Mouse (Mus musculus) layer of hippocampus, adult 2 months (tissue): ENCODE results near the gene Hnrnpab. TPM values are rescaled to one million over a fixed set of nuclear protein-coding genes. Genes with fewer than 3 reads are reported as not detected.

Source experiments
- DNase-seq, 2 experiments: peaks; one replicate each; pipeline ENCODE4 v3.0.0; 2022; ENCODE audit warnings: low spot score in 2 of 2
- H3K27ac ChIP-seq: fragments of 200-600 bp; 2 replicates; pipeline ENCODE4 v1.8.1; 2022
- H3K4me3 ChIP-seq: fragments of 200-600 bp; 2 replicates; pipeline ENCODE4 v1.8.1; 2022; ENCODE audit warnings: mild to moderate bottlenecking
- CTCF ChIP-seq: fragments of 200-600 bp; conservative IDR thresholded peaks from 2 replicates; pipeline ENCODE4 v1.8.1; 2022; ENCODE audit warnings: antibody characterized with exemption, mild to moderate bottlenecking, moderate library complexity
- total RNA-seq, 2 experiments: library from RNA; stranded (reverse); gene quantifications; 2 replicates each; pipeline ENCODE4 v1.2.3; 2021

Gene Hnrnpab
- total RNA-seq, 2 experiments from 2014 or later: 149 to 155 TPM

GRCm38 (mm10) chr11:51593368-51593767 lies 13.3 kb downstream of the Hnrnpab start:
- no peak for TF ChIP-seq CTCF
- Histone ChIP-seq H3K4me3 (no peak overlapping the region), H3K27ac (no peak overlapping the region)
- DNase-seq: no peak

- Histone ChIP-seq H3K27ac (no peak overlapping the region), H3K4me3 (no peak overlapping the region)
- no peak for DNase-seq
- TF ChIP-seq CTCF: no peak
Measured at GRCm38 (mm10) chr11:51591915-51592314, 14.7 kb downstream of the Hnrnpab start.

GRCm38 (mm10) chr11:51591168-51591567 lies 15.5 kb downstream of the Hnrnpab start:
- no peak for TF ChIP-seq CTCF
- Histone ChIP-seq H3K27ac (no peak overlapping the region), H3K4me3 (no peak overlapping the region)
- DNase-seq: no peak

- DNase-seq: no peak
- Histone ChIP-seq H3K27ac (no peak overlapping the region), H3K4me3 (no peak overlapping the region)
- TF ChIP-seq CTCF: no peak
Measured at GRCm38 (mm10) chr11:51590002-51590401, 16.6 kb downstream of the Hnrnpab start.

GRCm38 (mm10) chr11:51588833-51589232 lies 17.8 kb downstream of the Hnrnpab start:
- no peak; the same call in 1 of the 2 replicates for TF ChIP-seq CTCF
- H3K27ac ChIP-seq: no peak overlapping the region
- no peak for DNase-seq
- H3K4me3 ChIP-seq: no peak overlapping the region

- no peak for TF ChIP-seq CTCF
- H3K4me3 ChIP-seq: no peak overlapping the region
- no peak overlapping the region for H3K27ac ChIP-seq
Measured at GRCm38 (mm10) chr11:51587059-51587458, 19.6 kb downstream of the Hnrnpab start.

GRCm38 (mm10) chr11:51586411-51586810 lies 20.2 kb downstream of the Hnrnpab start:
- no peak overlapping the region for H3K27ac ChIP-seq
- DNase-seq: no peak
- H3K4me3 ChIP-seq: no peak overlapping the region
- TF ChIP-seq CTCF: no peak

More at GRCm38 (mm10) chr11:51587059-51587458, 19.6 kb downstream of the Hnrnpab start:
- no peak for DNase-seq

- Histone ChIP-seq H3K4me3 (peak overlapping the region; percentile 71), H3K27ac (no peak overlapping the region)
- no peak for TF ChIP-seq CTCF
- DNase-seq: no peak
Measured at GRCm38 (mm10) chr11:51585608-51586252, 20.9 kb downstream of the Hnrnpab start.

DNA sequence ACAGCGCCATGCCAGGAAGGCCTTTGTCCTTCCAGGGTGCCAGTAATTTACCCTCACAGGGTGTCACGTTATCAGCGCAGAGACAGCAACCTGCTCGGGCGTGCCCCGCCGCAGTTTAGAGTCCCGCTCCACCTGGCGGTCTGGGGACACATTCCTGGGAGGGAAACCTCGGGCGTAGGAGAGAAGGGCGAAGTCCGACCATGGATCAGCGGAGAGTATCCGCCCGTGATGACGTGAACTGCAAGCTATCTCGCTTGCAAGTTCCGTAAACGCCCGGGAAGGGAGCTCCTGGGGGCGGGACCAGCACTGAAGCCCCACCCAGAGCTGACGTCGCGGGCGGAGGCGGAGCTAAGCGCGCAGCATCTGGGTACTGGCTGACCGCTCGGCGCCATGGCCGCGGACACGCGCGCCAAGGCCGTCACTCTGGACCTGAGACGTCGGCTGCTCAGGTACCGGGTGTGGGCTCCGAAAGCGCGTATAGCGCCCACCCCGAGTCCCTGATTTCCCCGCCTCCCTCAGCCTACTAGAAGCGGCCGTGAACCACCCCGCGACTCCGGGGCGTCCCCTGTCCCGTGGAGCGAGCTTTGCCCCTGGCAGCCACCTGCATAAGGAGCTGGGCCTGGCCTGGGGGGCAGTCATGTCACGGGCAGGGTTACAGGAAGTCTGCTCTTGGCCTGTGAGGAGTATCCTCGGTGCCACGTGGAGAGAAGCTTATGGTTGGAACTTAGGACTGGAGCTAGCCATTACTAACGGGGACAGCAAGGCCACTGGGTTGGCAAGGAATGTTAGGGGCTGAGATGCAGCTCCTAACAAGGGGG lies 22.0 kb downstream of the Hnrnpab start, which contains the start of gene Phykpl:
Gene Phykpl (plus strand): TSS at position 327 of the 818 bp plus-strand sequence.
- Histone ChIP-seq H3K27ac (peak within 1 kb of the TSS; percentile 93), H3K4me3 (peak within 1 kb of the TSS; percentile 71)
- peak; percentile 95 to 96 for DNase-seq
- peak; percentile 52 for TF ChIP-seq CTCF

GRCm38 (mm10) chr11:51584057-51584430 lies 22.6 kb downstream of the Hnrnpab start:
- no peak for TF ChIP-seq CTCF
- peak overlapping the region; percentile 71 for H3K4me3 ChIP-seq
- no peak for DNase-seq
- peak overlapping the region; percentile 93 for H3K27ac ChIP-seq

GRCm38 (mm10) chr11:51582713-51583112 lies 23.9 kb downstream of the Hnrnpab start:
- Histone ChIP-seq H3K4me3 (no peak overlapping the region), H3K27ac (no peak overlapping the region)
- TF ChIP-seq CTCF: peak; percentile 78
- peak in 1 of 2 experiments; percentile 62 for DNase-seq

GRCm38 (mm10) chr11:51579024-51579423 lies 27.6 kb downstream of the Hnrnpab start:
- H3K4me3 ChIP-seq: no peak overlapping the region
- no peak for TF ChIP-seq CTCF
- H3K27ac ChIP-seq: no peak overlapping the region
- DNase-seq: no peak

DNA sequence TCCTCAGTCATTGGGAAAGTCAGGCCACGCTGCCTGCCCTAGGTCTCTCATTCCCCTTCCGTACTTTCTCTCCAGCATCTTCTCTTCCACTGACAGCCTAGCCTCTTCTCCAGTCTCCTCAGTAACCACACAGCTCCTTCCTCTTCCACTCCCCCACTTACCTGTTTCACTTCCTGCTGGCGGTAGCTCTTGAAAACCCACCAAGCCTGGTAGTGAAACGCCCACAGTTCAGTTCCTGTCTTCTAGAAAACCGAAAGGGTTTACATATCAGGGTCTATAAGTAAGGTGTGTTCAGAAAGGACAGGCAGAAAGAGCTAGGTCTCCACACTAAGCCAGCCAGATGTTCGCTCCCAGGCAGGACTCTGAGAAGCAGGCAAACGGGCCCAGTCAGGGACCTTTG lies 29.1 kb downstream of the Hnrnpab start:
- DNase-seq: no peak
- Histone ChIP-seq H3K4me3 (no peak overlapping the region), H3K27ac (no peak overlapping the region)
- no peak for TF ChIP-seq CTCF

DNA sequence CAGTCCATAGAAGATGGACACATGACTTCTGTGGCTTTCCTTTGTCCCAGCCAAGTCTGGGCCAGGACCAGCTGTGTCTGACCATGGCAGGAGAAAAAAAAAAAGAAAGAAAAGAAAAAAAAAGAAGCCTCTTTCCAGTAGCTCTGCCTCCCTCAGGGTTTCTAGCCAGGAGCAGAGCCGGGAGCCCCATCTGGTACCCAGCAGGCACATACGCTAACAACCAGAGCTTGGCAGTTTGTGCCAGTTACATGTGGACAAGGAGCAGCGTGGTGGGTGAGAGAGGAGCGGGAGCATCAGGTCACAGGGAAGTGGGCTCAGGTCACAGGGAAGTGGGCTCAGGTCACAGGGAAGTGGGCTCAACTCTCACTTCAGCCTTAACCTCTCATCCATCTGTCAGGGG lies 30.2 kb downstream of the Hnrnpab start:
- Histone ChIP-seq H3K27ac (no peak overlapping the region), H3K4me3 (no peak overlapping the region)
- peak; percentile 40 to 42 for DNase-seq
- TF ChIP-seq CTCF: no peak
